Mouse (Mus musculus) heart, postnatal 0 days (tissue): Measurements from ENCODE around the gene Gpr162. TPM values are rescaled to one million over a fixed set of nuclear protein-coding genes. Genes with fewer than 3 reads are reported as not detected.
A peak's percentile ranks its signal among the peaks of the same experiment; 100 is the strongest.

Source experiments
- ATAC-seq: fragments of 200-750 bp; cut with Nextera tagmentation; 2 replicates; pipeline ENCODE4 v1.8.0; 2017; ENCODE audit warnings: low read depth, moderate number of reproducible peaks, moderate library complexity; ENCODE audit not compliant: insufficient read depth
- DNase-seq: peaks from one replicate; pipeline ENCODE4 v3.0.0-alpha.2; 2016; ENCODE audit warnings: low spot score
- H3K27ac ChIP-seq: fragments of 300-500 bp; sonication (generic); 2 replicates; pipeline ENCODE4 v1.5.1; 2014; ENCODE audit warnings: low read depth, mild to moderate bottlenecking
- H3K27me3 ChIP-seq: fragments of 300-500 bp; sonication (generic); 2 replicates; pipeline ENCODE4 v1.6.1; 2014; ENCODE audit warnings: low read length, mixed read lengths; ENCODE audit not compliant: control insufficient read depth, insufficient read depth
- H3K36me3 ChIP-seq: fragments of 300-500 bp; sonication (generic); replicated peaks from 2 replicates; pipeline ENCODE4 v1.6.1; 2014; ENCODE audit warnings: low read length, mixed read lengths; ENCODE audit not compliant: control insufficient read depth, insufficient read depth
- H3K4me1 ChIP-seq: fragments of 300-500 bp; sonication (generic); 2 replicates; pipeline ENCODE4 v1.6.1; 2014; ENCODE audit warnings: antibody characterized with exemption; ENCODE audit not compliant: control insufficient read depth, insufficient read depth
- H3K4me2 ChIP-seq: fragments of 300-500 bp; sonication (generic); 2 replicates; pipeline ENCODE4 v1.6.1; 2014; ENCODE audit warnings: low read depth, mild to moderate bottlenecking, low read length, moderate library complexity
- H3K4me3 ChIP-seq: fragments of 300-500 bp; sonication (generic); 2 replicates; pipeline ENCODE4 v1.5.1; 2014; ENCODE audit warnings: low read depth, low read length
- H3K9ac ChIP-seq: fragments of 300-500 bp; sonication (generic); replicated peaks from 2 replicates; pipeline ENCODE4 v1.6.1; 2014; ENCODE audit warnings: low read depth, low read length, mixed read lengths
- H3K9me3 ChIP-seq: fragments of 300-500 bp; sonication (generic); replicated peaks from 2 replicates; pipeline ENCODE4 v1.6.1; 2016; ENCODE audit warnings: low read length; ENCODE audit not compliant: control insufficient read depth
- CTCF ChIP-seq: IDR thresholded peaks from 2 replicates; pipeline ENCODE4 v1.5.1; 2016; ENCODE audit warnings: antibody characterized with exemption, control low read depth, low read depth
- EP300 ChIP-seq: IDR thresholded peaks from 2 replicates; pipeline ENCODE4 v1.6.1; 2016; ENCODE audit warnings: antibody characterized with exemption, low read depth
- WGBS: fragments of 180-500 bp; shearing (Covaris S2); extraction: QIAGEN DNeasy Blood & Tissue Kit; methylation state at CpG from one replicate; pipeline ENCODE4 v1.1.7; 2014; 5-methylcytosine and 5-hydroxymethylcytosine counted together
- polyA plus RNA-seq: library from polyadenylated mRNA; unstranded; fragments of >200 nt; fragmentation: Nextera tagmentation; extraction: Ambion mirVana; gene quantifications from 2 replicates; pipeline ENCODE4 v1.2.1, GENCODE M21; 2015
- total RNA-seq: library from RNA; depleted of rRNA; stranded (reverse); fragments of >200 nt; gene quantifications from 2 replicates; pipeline ENCODE4 v1.2.3, GENCODE M21; 2014; ENCODE audit warnings: low replicate concordance

Gpr162 gene
- total and polyA plus RNA-seq, 2 experiments from 2014 or later, result 1.5 to 2.9 TPM

- DNase-seq, result no peak
- WGBS, result 78% methylated on average over 9 of the region's 9 CpGs
- ATAC-seq, result no peak
These were observed 24.2 kb upstream of the Gpr162 start, which contains the start of gene Cd4 for GRCm38 (mm10) chr6:124887986-124888385. Gene Cd4, minus strand, starts transcription at chr6:124888221.

GRCm38 (mm10) chr6:124885956-124886381 is 22.2 kb upstream of the Gpr162 start:
- H3K9ac ChIP-seq, result no peak overlapping the region
- no peaks in the 10 kb centered on the region for H3K27me3 ChIP-seq
- no peaks in the 10 kb centered on the region for H3K36me3 ChIP-seq
- peak overlapping the region; percentile 78 for H3K27ac ChIP-seq
- no peak for DNase-seq
- H3K4me2 ChIP-seq, result no peak overlapping the region; the same call in 1 of the 2 replicates
- ATAC-seq, result no peak
- WGBS, result 81% methylated on average over 8 of the region's 8 CpGs
- H3K4me1 ChIP-seq, result peaks cover 4% of the 10 kb centered on the region; the same call in 1 of the 2 replicates
- TF ChIP-seq EP300 (no peak), CTCF (no peak)
- H3K4me3 ChIP-seq, result peak overlapping the region; percentile 17; the same call in 1 of the 2 replicates
- no peaks in the 10 kb centered on the region; the same call in 1 of the 2 replicates for H3K9me3 ChIP-seq

More at GRCm38 (mm10) chr6:124887986-124888385, 24.2 kb upstream of the Gpr162 start, which contains the start of gene Cd4:
- Histone ChIP-seq H3K9me3 (no peaks in the 10 kb centered on the region; the same call in 1 of the 2 replicates), H3K27ac (no peak within 1 kb of the TSS; the same call in 1 of the 2 replicates), H3K9ac (no peak within 1 kb of the TSS; the same call in 1 of the 2 replicates), H3K27me3 (no peaks in the 10 kb centered on the region), H3K4me2 (no peak within 1 kb of the TSS; the same call in 1 of the 2 replicates), H3K4me3 (peak within 1 kb of the TSS; percentile 17; the same call in 1 of the 2 replicates), H3K4me1 (peaks cover 4% of the 10 kb centered on the region; the same call in 1 of the 2 replicates), H3K36me3 (no peaks in the 10 kb centered on the region)
- TF ChIP-seq CTCF, result no peak
- no peak for TF ChIP-seq EP300

GRCm38 (mm10) chr6:124884714-124885500 is 21.1 kb upstream of the Gpr162 start:
- peak; percentile 80 for ATAC-seq
- peak; percentile 70 for DNase-seq
- peak overlapping the region; percentile 31; the same call in 1 of the 2 replicates for H3K4me2 ChIP-seq

GRCm38 (mm10) chr6:124883351-124883750 is 19.6 kb upstream of the Gpr162 start:
- ATAC-seq (no peak), DNase-seq (no peak)
- H3K4me2 ChIP-seq, result no peak overlapping the region
- TF ChIP-seq CTCF (no peak), EP300 (no peak)
- H3K9ac ChIP-seq, result no peak overlapping the region
- H3K27me3 ChIP-seq, result no peaks in the 10 kb centered on the region
- H3K36me3 ChIP-seq, result no peaks in the 10 kb centered on the region
- no peak overlapping the region for H3K4me3 ChIP-seq
- H3K27ac ChIP-seq, result no peak overlapping the region
- WGBS, result 71% methylated on average over 10 of the region's 10 CpGs
- H3K4me1 ChIP-seq, result peaks cover 4% of the 10 kb centered on the region; the same call in 1 of the 2 replicates
- no peaks in the 10 kb centered on the region for H3K9me3 ChIP-seq

More at GRCm38 (mm10) chr6:124884714-124885500, 21.1 kb upstream of the Gpr162 start:
- Histone ChIP-seq H3K9ac (no peak overlapping the region), H3K4me1 (peaks cover 4% of the 10 kb centered on the region; the same call in 1 of the 2 replicates), H3K36me3 (no peaks in the 10 kb centered on the region), H3K27ac (peak overlapping the region; percentile 78), H3K27me3 (no peaks in the 10 kb centered on the region), H3K4me3 (no peak overlapping the region), H3K9me3 (no peaks in the 10 kb centered on the region; the same call in 1 of the 2 replicates)
- WGBS, result 39% methylated on average over 10 of the region's 10 CpGs
- TF ChIP-seq CTCF, result no peak
- TF ChIP-seq EP300, result no peak

- no peak for ATAC-seq
- H3K4me2 ChIP-seq, result no peak overlapping the region
- TF ChIP-seq CTCF, result no peak
- no peak for TF ChIP-seq EP300
- 87% methylated on average over 9 of the region's 9 CpGs for whole genome bisulfite sequencing
- H3K4me3 ChIP-seq, result no peak overlapping the region
- no peak overlapping the region for H3K27ac ChIP-seq
- no peaks in the 10 kb centered on the region for H3K9me3 ChIP-seq
- peaks cover 4% of the 10 kb centered on the region; the same call in 1 of the 2 replicates for H3K4me1 ChIP-seq
- DNase-seq, result no peak
- H3K27me3 ChIP-seq, result no peaks in the 10 kb centered on the region
- H3K9ac ChIP-seq, result no peak overlapping the region
- no peaks in the 10 kb centered on the region for H3K36me3 ChIP-seq
These were observed 18.0 kb upstream of the Gpr162 start for GRCm38 (mm10) chr6:124881821-124882220.
